Mouse (Mus musculus) olfactory bulb, adult 2 months (tissue): ENCODE results near the gene Klhl3. TPM values are rescaled to one million over a fixed set of nuclear protein-coding genes. Genes with fewer than 3 reads are reported as not detected.
"Not testable (repeated sequence)": the region's sequence is repeated elsewhere in the genome, so short reads cannot be mapped to it uniquely, and the experiment has no call there.

Experiments
- H3K27ac ChIP-seq: fragments of 200-500 bp; 2 replicates; pipeline ENCODE4 v1.5.1; 2012; ENCODE audit warnings: low read depth, low read length; ENCODE audit not compliant: insufficient read depth
- H3K4me1 ChIP-seq: fragments of 200-500 bp; 2 replicates; pipeline ENCODE4 v1.6.1; 2012; ENCODE audit warnings: low read length; ENCODE audit not compliant: control insufficient read depth, insufficient read depth
- H3K4me3 ChIP-seq: fragments of 200-500 bp; 2 replicates; pipeline ENCODE4 v1.5.1; 2012; ENCODE audit warnings: mild to moderate bottlenecking, low read depth, low read length, moderate library complexity; ENCODE audit not compliant: insufficient read depth
- CTCF ChIP-seq: fragments of 200-500 bp; IDR thresholded peaks from 2 replicates; pipeline ENCODE4 v1.5.1; 2012; ENCODE audit warnings: low read depth, mild to moderate bottlenecking, low read length, moderate library complexity; ENCODE audit not compliant: insufficient read depth
- POLR2A ChIP-seq: fragments of 200-500 bp; IDR thresholded peaks from 2 replicates; pipeline ENCODE4 v1.6.1; 2012; ENCODE audit warnings: mild to moderate bottlenecking, low read depth, low read length, moderate library complexity; ENCODE audit not compliant: insufficient read depth
- WGBS: fragments of 180-500 bp; shearing (Covaris S2); methylation state at CpG from one replicate; pipeline ENCODE4 v1.1.7; 2018; 5-methylcytosine and 5-hydroxymethylcytosine counted together
- polyA plus RNA-seq: library from polyadenylated mRNA; stranded (reverse); fragments of >200 nt; gene quantifications from 2 replicates; pipeline ENCODE4 v1.2.4, GENCODE M21; 2012; ENCODE audit warnings: low replicate concordance; ENCODE audit not compliant: missing spikeins, insufficient read depth, insufficient read length

Gene Klhl3
- polyA plus RNA-seq, 1 experiment = not detected

DNA sequence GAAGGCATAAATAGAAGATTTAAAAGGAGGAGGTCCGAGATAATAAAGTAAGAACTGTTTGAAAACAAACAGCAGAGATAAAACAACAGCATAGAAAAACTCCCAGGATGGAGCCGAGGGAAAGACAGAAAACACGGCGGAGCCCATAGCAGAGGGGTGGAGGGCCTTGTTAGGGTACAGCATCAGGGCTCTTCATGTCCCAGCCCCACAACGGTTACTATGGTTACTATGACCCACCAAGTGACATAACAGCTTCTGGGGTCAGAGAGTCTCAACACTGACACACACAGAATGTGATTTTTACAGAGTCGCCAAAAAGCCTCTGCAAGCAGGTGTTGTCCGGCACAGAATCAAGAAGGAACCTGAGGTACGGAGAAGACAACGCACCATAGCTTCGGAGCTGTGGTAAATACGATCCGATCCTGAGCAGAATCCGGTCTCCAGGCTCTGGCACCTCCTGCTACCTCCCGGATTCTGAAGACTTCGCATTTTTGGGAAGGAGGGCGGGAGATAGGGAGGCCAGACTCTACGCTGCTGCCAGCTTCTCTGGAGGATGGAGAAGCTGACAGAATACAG lies 35.0 kb upstream of the Klhl3 start:
- WGBS = under 1% methylated on average over 17 of the region's 17 CpGs
- no peak overlapping the region for H3K27ac ChIP-seq

DNA sequence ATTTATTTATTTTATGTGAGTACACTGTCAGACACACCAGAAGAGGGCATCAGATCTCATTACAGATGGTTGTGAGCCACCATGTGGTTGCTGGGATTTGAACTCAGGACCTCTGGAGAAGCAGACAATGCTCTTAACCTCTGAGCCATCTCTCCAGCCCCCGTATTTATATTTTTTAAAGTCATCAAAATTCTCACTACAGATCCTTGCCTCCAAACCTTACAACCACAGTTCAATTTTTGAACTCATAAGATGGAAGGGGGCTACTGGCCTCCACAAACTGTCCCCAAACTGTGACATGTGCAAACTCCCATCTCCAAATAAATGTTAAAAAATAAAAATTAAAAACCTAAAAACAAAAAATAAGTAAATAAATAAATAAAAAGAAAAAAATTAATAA lies 34.4 kb upstream of the Klhl3 start:
- no peak overlapping the region for H3K27ac ChIP-seq
- H3K4me1 ChIP-seq = peaks cover 4% of the 10 kb centered on the region
- TF ChIP-seq POLR2A = no peak
- TF ChIP-seq CTCF = no peak
- WGBS = 78% methylated on average over 1 of the region's 1 CpGs
- H3K4me3 ChIP-seq = no peak overlapping the region

More for the DNA sequence above, 35.0 kb upstream of the Klhl3 start:
- Histone ChIP-seq H3K4me1 (peaks cover 4% of the 10 kb centered on the region), H3K4me3 (peak overlapping the region; percentile 45)
- no peak for TF ChIP-seq POLR2A
- TF ChIP-seq CTCF = no peak

DNA sequence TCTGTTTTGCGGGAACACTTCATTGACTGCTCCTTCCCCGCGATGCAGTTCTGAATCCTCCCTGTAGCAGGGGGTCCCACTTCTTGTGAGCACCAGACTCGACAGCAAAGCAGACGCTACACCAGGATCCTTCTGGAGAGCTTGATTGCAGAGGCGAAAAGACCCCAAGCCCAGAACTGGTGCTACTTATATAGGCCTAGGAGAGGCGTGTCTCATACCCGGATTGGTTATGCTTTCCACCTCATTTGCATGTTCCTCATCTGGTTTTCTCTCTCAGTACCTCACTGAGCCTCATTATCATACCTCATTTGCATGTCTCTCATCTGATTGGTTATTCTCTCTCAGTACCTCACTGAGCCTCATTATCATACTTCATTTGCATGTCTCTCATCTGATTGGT lies 33.2 kb upstream of the Klhl3 start:
- 95% methylated on average over 8 of the region's 8 CpGs for WGBS
- not testable (repeated sequence) for H3K27ac ChIP-seq, H3K4me1 ChIP-seq, H3K4me3 ChIP-seq

DNA sequence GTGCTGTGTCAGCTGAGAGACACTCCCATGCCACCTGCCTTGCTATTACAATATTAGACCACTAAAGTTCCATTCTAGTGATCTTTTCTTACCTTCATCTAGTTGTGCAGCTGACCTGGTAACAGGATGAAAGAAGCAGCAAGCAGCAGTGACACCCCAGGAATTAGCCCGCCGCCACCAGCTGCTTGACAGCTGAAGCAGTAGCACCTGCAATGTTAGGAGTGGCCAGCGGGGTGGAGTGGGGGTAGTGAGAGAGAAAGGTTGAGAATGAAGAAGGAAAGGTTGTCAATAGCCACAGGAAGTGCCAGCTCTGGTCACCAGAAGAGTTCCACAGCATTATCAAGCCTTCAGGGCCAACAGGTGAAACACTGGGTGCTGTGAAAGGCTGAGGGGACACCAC lies 18.3 kb upstream of the Klhl3 start:
- WGBS = 59% methylated on average over 3 of the region's 3 CpGs
- Histone ChIP-seq H3K4me1 (no peaks in the 10 kb centered on the region; the same call in 1 of the 2 replicates), H3K27ac (no peak overlapping the region), H3K4me3 (no peak overlapping the region)
- no peak for TF ChIP-seq CTCF
- no peak for TF ChIP-seq POLR2A

DNA sequence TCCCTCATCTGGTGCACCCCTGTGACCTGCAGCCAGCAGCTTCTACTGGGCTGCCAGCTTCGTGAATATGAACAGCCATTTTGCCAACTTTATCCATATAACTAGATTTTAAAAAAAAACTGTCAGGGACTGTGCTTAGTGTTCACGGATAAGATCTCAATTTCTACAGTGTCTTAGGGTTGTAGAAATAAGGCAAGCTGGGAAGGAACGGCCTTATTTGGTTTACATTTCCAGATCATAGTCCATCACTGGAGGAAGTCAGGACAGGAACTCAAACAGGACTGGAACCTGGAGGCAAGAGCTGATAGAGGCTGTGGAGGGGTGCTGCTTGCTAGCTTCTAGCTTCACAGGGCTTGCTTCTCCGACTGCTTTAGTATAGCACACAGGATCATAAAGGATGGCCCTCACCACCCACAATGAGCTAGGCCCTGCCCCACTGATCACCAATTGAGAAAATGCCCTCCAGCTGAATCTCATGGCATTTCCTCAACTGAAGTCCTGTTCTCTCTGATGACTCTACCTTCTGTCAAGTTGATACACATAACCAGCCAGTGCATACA lies 16.4 kb upstream of the Klhl3 start:
- Histone ChIP-seq H3K4me3 (peak overlapping the region; percentile 69), H3K4me1 (no peaks in the 10 kb centered on the region; the same call in 1 of the 2 replicates), H3K27ac (peak overlapping the region; percentile 97)
- 31% methylated on average over 4 of the region's 4 CpGs for WGBS
- TF ChIP-seq CTCF (no peak), POLR2A (no peak)

DNA sequence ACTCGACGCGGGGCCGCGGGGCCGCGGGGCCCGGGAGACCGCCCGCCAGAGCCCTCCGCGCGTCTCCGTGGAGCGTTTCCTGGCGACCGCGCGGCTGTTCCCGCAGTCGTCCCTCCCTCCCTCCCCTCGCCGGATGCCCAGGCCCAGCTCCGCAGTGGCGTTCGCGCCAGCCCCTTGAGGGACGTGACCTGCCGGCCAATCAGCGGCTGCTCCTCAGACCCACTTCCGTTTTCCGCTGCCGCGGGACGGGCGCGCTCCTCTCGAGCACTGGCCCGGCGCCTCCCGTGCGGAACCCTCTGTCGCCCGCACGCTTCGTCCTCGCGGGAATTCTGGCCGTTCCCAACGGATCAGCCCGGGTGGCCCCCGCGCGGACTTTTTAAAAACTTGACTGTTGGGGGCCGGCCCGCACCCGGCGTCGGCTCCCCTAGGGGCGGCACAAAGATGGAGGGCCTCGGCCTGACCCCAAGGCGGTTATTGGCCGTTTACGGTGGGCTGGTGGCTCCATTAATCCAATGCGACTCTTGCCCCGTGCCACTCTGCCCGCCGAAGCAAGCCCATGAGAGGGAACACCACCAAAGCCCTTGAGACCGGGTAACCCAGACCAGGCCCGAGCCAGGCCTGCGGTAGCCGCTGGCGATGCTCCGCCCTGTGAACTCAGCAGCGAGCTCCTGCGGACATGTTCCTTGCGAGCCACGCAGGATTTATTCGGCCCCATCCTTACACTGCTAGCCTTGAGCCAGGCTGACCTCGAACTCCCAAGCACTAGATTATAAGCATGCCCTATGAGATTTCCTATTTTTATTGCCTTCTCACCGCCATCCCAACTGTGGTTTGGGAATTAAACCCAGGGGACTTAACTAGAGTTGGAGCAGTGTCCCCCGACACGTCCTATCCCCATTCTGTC lies 15.6 kb upstream of the Klhl3 start:
- under 1% methylated on average over 80 of the region's 83 CpGs for WGBS
- Histone ChIP-seq H3K4me1 (no peaks in the 10 kb centered on the region; the same call in 1 of the 2 replicates), H3K27ac (peak overlapping the region; percentile 100), H3K4me3 (peak overlapping the region; percentile 69)
- TF ChIP-seq CTCF = no peak
- peak; percentile 91 for TF ChIP-seq POLR2A

DNA sequence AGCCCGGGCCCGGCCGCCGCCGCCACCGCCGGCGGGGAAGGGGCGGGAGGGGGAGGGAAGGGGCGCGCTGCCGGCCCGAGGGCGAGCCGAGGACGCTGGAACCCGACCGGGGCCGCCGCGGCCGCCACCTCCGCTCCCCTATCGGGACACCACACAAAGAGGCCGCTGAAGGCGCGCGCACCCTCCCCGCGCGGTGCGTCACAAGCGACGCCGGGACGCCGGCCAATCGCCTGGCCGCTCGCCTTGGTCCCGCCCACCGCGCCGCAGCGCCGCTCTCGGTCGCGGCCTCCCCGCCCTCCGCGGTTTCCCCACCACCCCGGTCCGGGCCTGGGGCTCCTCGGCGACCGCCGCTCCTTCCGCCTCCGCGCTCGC lies 15.0 kb upstream of the Klhl3 start, which contains the start of gene Hnrnpa0:
TSS of gene Hnrnpa0 (minus strand) at position 161 of the 372 bp plus-strand sequence.
- peak; percentile 51; the same call in 1 of the 2 replicates for TF ChIP-seq POLR2A
- TF ChIP-seq CTCF = no peak
- Histone ChIP-seq H3K4me1 (no peaks in the 10 kb centered on the region; the same call in 1 of the 2 replicates), H3K4me3 (peak within 1 kb of the TSS; percentile 69), H3K27ac (peak within 1 kb of the TSS; percentile 100)
- under 1% methylated on average over 56 of the region's 62 CpGs for WGBS

DNA sequence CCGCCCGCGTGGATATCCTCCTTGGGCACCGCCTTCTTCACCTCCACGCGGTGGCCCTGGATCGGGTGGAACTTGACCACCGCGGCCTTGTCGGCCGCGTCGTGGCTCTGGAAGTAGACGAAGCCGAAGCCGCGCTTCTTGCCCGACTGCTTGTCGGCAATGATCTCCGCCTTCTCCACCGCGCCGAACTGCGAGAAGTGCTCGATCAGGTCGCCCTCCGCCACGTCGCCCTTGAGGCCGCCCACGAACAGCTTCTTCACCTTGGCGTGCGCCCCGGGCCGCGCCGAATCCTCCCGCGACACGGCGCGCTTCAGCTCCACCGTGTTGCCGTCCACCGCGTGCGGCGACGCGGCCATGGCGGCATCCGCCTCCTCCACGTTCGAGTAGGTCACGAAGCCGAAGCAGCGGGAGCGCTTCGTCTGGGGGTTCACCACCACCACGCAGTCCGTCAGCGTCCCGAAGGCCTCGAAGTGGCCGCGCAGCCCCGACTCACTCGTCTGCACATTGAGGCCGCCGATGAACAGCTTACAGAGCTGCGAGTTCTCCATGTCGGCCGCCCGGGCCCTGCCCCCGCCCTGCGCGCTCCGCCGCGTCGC lies 14.5 kb upstream of the Klhl3 start:
- under 1% methylated on average over 81 of the region's 81 CpGs for WGBS
- peak overlapping the region; percentile 69 for H3K4me3 ChIP-seq
- peak overlapping the region; percentile 91 for H3K27ac ChIP-seq
- TF ChIP-seq POLR2A = no peak
- TF ChIP-seq CTCF = no peak
- no peaks in the 10 kb centered on the region; the same call in 1 of the 2 replicates for H3K4me1 ChIP-seq
